ENCODE assay signal across 27 mouse cellular contexts in genomic region chr4:27497926-27498325, GRCm38 (mm10).
DNase-seq lines count a peak whose midpoint lies in the region; ATAC-seq lines count a peak whose summit lies in the region.
"Had no signal": no experiment of that assay in that cellular context is flagged by ENCODE, and none has a peak within 500 bp of the region (broad histone marks: within the 10 kb centered on the region; RNA-seq: fewer than 3 reads in every experiment).

No protein-coding gene starts in this region.

- H3K9ac ChIP-seq in kidney, embryonic 14.5 days (ENCODE audit: low read depth, low read length) = no peak overlapping the region
- H3K9ac ChIP-seq: forebrain, embryonic 13.5 days; hindbrain, embryonic 13.5 days; limb, embryonic 12.5 days; lung, embryonic 15.5 days had no signal

- no peak for ATAC-seq in kidney, embryonic 14.5 days (ENCODE audit: low FRiP score, low TSS enrichment)
- ATAC-seq: forebrain, embryonic 13.5 days; intestine, embryonic 16.5 days; midbrain, embryonic 16.5 days had no signal

- H3K36me3 ChIP-seq in kidney, embryonic 14.5 days (ENCODE audit: control insufficient read depth, insufficient read depth, low read length) = no peaks in the 10 kb centered on the region
- H3K36me3 ChIP-seq: G1E; hindbrain, embryonic 13.5 days; limb, embryonic 12.5 days; lung, embryonic 15.5 days had no signal

- peak; percentile 29 for DNase-seq in layer of hippocampus, adult 11-12 months (ENCODE audit: low spot score)
- DNase-seq in layer of hippocampus, postnatal 25 days (ENCODE audit: extremely low spot score in 1 of 2, low spot score in 1 of 2) = no peak
- DNase-seq in cerebellum, adult 8-10 months = peak; percentile 51
- DNase-seq in cerebellum, postnatal 25 days = peak; percentile 49 to 67
- DNase-seq in layer of hippocampus, adult 9-11 months = peak; percentile 45
- no peak for DNase-seq in adrenal gland, postnatal 14 days
- no peak for DNase-seq in thymus, postnatal 10 days (ENCODE audit: low spot score in 2 of 2)
- DNase-seq: adrenal gland, postnatal 10 days; gastrocnemius, postnatal 36 days; heart, adult 18-20 months; heart, postnatal 36 days; kidney, adult 9 months; kidney, postnatal 25 days; right cerebral cortex, adult 18-20 months; spleen, adult 18-20 months; thymus, postnatal 25 days had no signal

- no peak overlapping the region for H3K27ac ChIP-seq in kidney, embryonic 14.5 days (ENCODE audit: low read depth, low read length)
- H3K27ac ChIP-seq: forebrain, embryonic 13.5 days; hindbrain, embryonic 13.5 days; limb, embryonic 12.5 days; lung, embryonic 15.5 days had no signal

- H3K4me2 ChIP-seq in kidney, embryonic 14.5 days (replicated peaks; ENCODE audit: low read depth, low read length) = no peak overlapping the region
- H3K4me2 ChIP-seq: forebrain, embryonic 13.5 days; heart, embryonic 11.5 days; hindbrain, embryonic 13.5 days; limb, embryonic 12.5 days; liver, embryonic 11.5 days; lung, embryonic 15.5 days; midbrain, embryonic 11.5 days had no signal

- WGBS in kidney, embryonic 14.5 days = 94% methylated on average over 1 of the region's 1 CpGs

- no peaks in the 10 kb centered on the region for H3K9me3 ChIP-seq in kidney, embryonic 14.5 days (ENCODE audit: control insufficient read depth, low read length)
- H3K9me3 ChIP-seq: forebrain, embryonic 13.5 days; G1E; hindbrain, embryonic 13.5 days; limb, embryonic 12.5 days; lung, embryonic 15.5 days had no signal

- no peaks in the 10 kb centered on the region for H3K4me1 ChIP-seq in kidney, embryonic 14.5 days (ENCODE audit: control insufficient read depth, insufficient read depth, low read length)
- H3K4me1 ChIP-seq: forebrain, embryonic 13.5 days; hindbrain, embryonic 13.5 days; limb, embryonic 12.5 days; lung, embryonic 15.5 days had no signal

- no peaks in the 10 kb centered on the region for H3K27me3 ChIP-seq in kidney, embryonic 14.5 days (ENCODE audit: control insufficient read depth, insufficient read depth, low read length)
- H3K27me3 ChIP-seq: forebrain, embryonic 13.5 days; hindbrain, embryonic 13.5 days; limb, embryonic 12.5 days; lung, embryonic 15.5 days had no signal

- H3K4me3 ChIP-seq in kidney, embryonic 14.5 days (ENCODE audit: low read length) = no peak overlapping the region
- H3K4me3 ChIP-seq: forebrain, embryonic 13.5 days; hindbrain, embryonic 13.5 days; limb, embryonic 12.5 days; lung, embryonic 15.5 days had no signal

Comparison
In these comparisons a context has a peak if more than half of its experiments do, and no peak if none do; other contexts are left out.
1. DNase-seq: peak in layer of hippocampus, adult 11-12 months (single experiment), cerebellum, adult 8-10 months (single experiment), cerebellum, postnatal 25 days (2 of 2) and layer of hippocampus, adult 9-11 months (single experiment); none in layer of hippocampus, postnatal 25 days (0 of 2), adrenal gland, postnatal 14 days (single experiment) and thymus, postnatal 10 days (0 of 2).